Mouse (Mus musculus): ENCODE results near the gene Ubash3b.

DNA sequence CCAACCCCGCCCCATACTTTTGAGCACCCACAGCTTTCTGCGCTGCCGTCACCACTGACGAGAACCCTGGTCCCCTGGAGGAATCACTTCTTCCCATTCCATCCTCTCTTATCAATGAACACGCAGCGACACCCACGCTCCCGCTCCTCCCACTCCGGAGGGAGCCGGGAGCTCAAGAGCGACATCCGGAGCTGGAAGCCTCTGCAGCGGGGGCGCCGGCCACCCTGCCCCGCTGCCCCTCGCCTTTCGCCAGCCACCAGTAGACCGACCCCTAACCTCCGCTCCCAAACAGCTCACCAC lies 4.8 kb downstream of the Ubash3b start:
- no peak for TF ChIP-seq FLI1 (IDR thresholded peaks at IDR 0.05; ENCODE audit: low read length)
- no peak for TF ChIP-seq GATA1 (IDR thresholded peaks at IDR 0.05; ENCODE audit: borderline replicate concordance, low read length)

Data from megakaryocyte, embryonic 14.5 days (primary cell).